Mouse (Mus musculus): ENCODE measurements around the gene Rapgef1.
"Not testable (repeated sequence)": the region's sequence is repeated elsewhere in the genome, so short reads cannot be mapped to it uniquely, and the experiment has no call there.

The Rapgef1 gene

GRCm38 (mm10) chr2:29706726-29707620, 87.5 kb downstream of the Rapgef1 start:
- DNase-seq = no peak

DNA sequence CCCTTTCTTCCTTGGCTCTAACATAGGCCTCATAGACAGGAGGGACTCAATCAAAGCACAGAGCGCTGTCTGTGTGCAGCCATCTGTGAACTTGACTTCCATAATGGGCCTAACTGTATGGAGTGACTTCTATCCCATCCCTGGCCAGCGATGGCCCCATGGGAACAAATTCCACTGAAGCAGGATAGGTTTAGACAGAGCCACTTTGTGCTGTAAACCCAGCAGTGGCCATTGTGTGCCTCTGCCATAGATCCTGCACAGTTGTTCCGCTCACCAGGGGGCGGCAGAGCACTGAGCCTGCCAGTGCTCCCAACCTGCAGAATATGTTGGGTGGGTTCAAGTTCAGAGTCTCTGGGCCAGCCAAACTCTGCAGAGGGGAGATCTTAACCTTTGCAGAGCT, 88.2 kb downstream of the Rapgef1 start:
- DNase-seq = no peak

DNA sequence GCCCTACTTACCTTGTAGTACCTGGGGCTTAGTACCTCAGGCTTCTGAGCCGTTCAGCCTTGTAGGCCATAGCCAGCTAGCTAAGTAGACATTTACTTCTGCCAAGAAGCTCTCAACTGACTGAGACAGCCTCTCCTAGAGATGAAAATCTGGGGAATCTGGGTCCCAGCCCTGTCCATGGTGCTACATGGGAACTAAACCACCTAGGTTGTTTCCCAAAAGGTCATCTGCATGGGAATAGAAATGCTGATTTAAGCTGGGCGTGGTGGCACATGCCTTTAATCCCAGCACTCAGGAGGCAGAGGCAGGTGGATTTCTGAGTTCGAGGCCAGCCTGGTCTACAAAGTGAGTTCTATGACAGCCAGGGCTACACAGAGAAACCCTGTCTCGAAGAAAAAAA, 88.7 kb downstream of the Rapgef1 start:
- DNase-seq = not testable (repeated sequence)

DNA sequence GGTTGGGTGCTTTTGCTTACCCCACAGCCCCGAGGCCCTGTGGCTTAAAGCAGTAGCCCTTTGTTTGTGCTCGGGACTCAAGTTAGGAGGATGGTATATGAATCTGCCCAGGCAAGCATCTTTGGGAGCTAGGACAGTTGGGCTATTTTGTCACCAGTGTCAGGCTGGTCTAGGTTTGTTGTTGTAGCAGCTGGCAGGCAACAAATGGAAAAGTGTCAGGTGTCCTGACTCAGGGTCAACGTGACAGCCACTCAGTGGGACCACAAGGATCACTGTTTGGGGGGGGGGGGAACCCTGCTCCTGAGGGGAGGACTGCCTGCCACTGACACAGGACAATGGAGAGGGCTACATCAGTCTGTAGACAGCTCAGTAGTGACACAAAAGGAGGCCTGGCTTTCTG, 91.5 kb downstream of the Rapgef1 start:
- DNase-seq = no peak

GRCm38 (mm10) chr2:29711877-29712276, 92.4 kb downstream of the Rapgef1 start:
- no peak for DNase-seq

DNA sequence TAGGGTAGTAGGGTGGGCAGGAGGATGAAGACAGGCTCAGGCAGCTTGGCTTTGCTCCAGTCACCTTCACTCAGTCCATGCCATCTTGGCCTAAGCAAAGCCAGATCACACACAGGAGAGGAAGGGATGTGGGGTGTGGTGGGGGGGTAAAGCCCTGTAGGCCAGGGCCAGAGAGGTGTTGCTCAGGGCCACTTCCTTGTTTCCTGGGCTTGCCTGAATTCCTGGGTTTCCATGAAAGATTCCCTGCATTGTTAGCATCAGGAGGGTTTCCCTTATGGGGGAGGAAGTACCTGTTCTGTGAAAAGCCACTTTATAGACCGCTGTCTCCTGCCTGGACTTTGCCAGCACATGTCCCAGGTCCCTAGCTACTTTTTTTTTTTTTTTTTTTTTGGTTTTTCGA, 94.0 kb downstream of the Rapgef1 start:
- DNase-seq = no peak

DNA sequence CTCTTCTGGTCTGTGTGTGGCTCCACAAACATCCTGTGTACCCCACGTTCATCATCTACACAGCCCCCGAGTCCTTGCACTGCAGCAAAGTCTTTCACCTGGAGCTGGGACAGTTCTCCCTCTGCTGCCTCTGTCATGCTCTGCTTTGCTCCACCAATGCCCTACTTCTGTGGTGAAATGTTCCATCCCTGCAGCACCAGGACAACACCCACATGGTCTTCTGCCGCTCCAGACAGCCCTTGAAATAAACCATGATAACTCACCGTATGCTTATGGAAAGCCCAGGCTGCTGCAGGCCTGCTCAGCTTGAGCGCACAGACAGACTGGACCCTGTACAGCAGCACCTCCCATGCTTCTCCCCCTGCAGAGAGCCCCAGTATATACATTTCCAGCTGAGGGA, 94.6 kb downstream of the Rapgef1 start:
- peak; percentile 37 for DNase-seq

DNA sequence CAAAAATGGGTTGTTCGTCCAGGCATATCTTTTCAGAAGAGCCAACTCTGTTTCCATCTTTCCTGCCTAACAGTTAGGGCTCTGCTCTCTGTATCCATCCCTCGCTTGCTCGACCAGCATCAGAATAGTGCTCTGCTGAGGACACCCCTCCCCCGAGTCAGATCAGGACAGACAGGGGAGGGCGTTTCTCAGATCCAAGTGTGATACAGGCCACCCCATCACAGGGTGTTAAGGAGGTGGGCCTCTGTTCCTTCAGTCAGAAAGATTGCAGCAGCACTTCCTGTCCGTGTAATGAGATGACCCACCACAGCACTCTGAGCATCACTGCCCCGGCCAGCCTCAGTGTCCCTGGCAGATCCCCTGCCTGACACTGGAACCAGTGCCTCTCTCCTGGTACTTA, 96.6 kb downstream of the Rapgef1 start:
- no peak for DNase-seq

- DNase-seq = no peak
Observed at GRCm38 (mm10) chr2:29716691-29717090, 97.2 kb downstream of the Rapgef1 start.

- DNase-seq = no peak
Observed at GRCm38 (mm10) chr2:29718581-29718980, 99.1 kb downstream of the Rapgef1 start.

GRCm38 (mm10) chr2:29723132-29723531, 103.6 kb downstream of the Rapgef1 start:
- no peak for DNase-seq

DNA sequence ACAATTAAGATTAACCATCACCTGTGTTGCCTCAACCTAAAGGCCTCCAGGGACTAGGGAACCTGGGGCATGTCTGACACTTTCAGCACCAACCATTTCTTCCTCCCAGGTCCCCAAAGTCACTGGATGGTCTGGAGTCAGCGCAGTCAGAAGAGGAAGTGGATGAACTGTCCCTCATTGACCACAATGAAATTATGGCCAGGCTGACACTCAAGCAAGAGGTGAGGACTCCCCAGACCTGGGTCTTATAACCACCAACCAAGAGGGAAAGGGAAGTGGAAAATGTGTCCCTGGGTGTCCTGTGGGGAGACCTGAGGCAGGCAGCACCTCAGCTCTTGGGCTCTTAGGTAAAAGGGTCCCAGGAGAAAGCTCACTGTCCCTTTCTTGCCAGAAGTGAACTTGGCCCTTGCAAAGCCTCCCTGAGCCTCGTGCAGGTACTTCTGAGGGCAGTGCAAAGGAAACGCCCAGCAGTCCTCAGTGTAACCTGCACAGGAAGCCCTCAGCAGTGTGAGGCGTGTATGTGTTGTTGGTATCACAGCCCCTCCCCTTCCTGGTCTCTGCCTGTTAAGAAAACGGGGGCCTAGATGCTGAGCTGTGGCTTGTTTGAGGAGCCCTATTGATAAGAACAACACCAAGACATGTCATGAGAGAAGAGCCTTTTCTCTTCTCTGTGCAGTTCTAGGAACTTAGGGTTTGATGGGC, 105.3 kb downstream of the Rapgef1 start:
- no peak for DNase-seq

DNA sequence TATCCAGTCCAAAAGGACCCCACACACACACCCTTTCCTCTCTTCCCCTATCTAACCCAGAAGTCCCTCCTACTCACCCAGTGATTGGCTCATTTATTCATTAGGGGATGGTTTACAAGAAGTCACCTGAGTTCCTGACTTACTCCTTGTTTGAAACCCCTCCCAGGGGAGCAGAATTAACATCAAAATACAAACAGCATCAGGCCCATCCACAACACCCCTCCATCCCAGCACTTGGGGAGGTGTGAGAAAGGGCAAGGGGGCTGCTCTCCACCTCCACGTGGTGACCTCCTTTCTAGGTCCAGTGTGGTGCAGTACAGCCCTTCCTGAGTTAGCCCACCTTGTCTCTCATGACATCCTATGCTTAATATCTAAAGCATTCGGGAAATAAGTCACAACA, 110.0 kb downstream of the Rapgef1 start:
- DNase-seq = no peak

DNA sequence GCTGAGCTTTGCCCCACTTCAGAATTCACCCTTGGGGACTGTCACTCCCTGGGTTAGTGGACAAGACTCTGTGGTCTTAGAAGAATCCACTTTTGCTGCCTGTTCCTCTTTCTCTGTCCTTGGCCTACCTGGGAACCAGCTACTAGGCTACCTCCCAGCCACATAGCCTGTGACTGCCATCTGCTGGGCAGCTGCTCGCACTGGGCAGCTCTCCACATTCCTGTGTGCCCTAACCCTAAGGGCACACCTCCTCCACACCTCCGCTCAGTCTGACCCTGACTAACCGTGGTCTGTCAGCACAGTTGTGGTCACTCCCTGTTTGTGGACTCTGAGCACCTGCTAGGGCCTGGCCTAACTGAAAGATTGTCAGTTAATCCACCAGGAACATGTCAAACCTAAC, 112.0 kb downstream of the Rapgef1 start:
- DNase-seq = no peak

GRCm38 (mm10) chr2:29732559-29732958, 113.0 kb downstream of the Rapgef1 start:
- DNase-seq = no peak

- DNase-seq = no peak
Observed at GRCm38 (mm10) chr2:29733348-29733747, 113.8 kb downstream of the Rapgef1 start.

DNA sequence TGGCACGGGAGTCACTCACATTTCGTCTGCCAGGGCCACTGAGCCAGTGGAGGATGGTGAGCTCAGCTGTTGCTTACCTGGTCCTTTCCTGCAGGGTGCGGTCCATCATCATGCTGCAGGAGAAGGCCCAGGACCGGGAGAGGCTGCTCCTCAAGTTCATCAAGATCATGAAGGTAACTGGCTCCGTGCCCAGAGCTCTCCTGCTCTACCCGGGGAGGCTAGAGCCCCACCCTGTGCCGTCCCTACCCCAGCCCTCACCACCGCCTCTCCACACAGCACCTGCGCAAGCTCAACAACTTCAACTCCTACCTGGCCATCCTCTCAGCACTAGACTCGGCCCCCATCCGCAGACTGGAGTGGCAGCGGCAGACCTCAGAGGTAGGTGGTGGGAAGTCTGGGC, 116.2 kb downstream of the Rapgef1 start:
- no peak for DNase-seq

DNA sequence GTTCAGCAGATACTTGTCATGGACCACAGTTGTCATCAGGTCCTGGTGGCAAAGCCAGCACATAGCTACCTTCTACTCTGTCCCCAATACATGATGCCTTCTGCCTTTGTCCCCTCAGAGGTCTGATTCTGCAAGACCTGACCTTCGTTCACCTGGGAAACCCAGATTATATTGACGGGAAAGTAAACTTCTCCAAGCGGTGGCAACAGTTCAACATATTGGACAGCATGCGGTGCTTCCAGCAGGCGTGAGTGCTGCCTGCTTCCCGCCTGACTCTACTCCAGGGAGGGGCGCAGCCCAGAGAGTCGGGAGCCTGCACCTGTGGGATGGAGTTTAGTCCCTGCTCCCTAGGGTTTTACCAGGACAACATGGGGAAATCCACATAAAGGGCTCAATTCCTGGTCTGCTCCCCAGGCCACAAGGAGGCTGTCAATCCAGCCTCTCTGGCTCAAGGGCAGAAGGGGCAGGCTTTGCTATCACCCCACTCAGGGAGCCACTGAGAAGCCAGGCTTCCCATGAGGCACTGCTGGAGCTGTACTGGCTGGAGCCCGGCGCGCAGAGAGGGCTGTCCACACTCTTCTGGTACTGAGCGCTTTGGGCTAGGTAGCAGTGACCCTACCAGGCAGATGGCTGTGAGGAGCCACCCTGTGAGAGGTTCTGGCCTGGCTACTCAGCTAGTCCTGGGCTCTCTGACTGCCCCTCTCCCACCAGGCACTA, 117.8 kb downstream of the Rapgef1 start:
- DNase-seq = no peak

DNA sequence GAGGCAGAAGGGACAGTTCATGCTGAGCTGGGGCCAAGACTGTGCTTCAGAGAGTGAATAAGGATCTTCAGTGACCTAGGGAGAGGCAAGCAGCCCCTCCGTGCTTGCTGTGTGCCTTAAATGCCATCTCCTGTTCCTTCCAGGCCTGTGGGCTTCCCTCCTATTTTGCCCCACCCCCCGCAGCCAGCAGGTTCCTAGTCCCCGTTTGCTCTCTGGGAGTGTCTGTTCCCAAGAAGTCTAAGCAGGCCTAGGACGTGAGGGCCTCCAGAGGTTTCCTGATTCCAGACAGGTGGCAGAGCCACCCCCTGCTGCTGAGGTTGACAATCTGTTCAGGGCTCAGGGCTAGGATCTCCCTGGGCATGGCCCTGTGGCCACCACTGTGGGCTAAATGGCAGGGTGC, 119.3 kb downstream of the Rapgef1 start:
- no peak for DNase-seq

DNA sequence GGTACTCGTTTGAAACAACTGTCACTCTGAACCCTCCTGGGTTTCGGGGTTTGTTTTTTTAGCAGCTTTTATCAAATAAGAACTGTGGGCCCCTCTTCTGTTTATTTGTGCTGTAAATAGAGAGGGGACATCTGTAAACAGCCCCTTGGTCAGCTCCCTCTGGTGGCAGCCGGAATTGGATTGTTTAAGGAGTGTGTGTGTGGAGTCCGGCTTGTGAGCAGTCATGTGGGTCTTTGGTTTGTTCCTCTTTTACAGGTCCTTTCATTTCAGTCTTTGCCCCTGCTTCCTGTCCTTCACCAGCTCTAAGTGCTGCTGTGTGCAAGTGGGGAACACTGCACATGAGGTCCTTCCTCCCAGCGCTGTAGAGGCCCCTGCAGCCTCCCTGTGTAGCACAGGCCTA, 119.8 kb downstream of the Rapgef1 start:
- peak; percentile 76 for DNase-seq

GRCm38 (mm10) chr2:29741207-29741606, 121.7 kb downstream of the Rapgef1 start:
- DNase-seq = no peak

GRCm38 (mm10) chr2:29744256-29744655, 124.7 kb downstream of the Rapgef1 start:
- DNase-seq = no peak

GRCm38 (mm10) chr2:29747188-29747782, 127.8 kb downstream of the Rapgef1 start:
- no peak for DNase-seq

All from layer of hippocampus, adult 9-11 months (tissue).